Mouse (Mus musculus): ENCODE results near the gene Rab3gap2.

GRCm38 (mm10) chr1:185329851-185330250 is 125.9 kb downstream of the Rab3gap2 start:
- TF ChIP-seq POLR2AphosphoS5 (IDR thresholded peaks at IDR 0.05; ENCODE audit: insufficient replicate concordance, low read depth, low read length), result no peak
- no peak for TF ChIP-seq CTCF (IDR thresholded peaks at IDR 0.05; ENCODE audit: low read depth, low read length)
- TF ChIP-seq GATA1 (IDR thresholded peaks at IDR 0.05; ENCODE audit: borderline replicate concordance, low read length), result no peak
- TF ChIP-seq GATA2 (IDR thresholded peaks at IDR 0.05; ENCODE audit: borderline replicate concordance, low read depth, low read length), result no peak

All from G1E (cell line).